Mouse (Mus musculus) CH12.LX (cell line): Measurements from ENCODE around the gene Pcsk7.

Experiments
- CTCF ChIP-seq, 2 experiments: IDR thresholded peaks in 1 of 2; conservative IDR thresholded peaks in 1 of 2; 2 replicates each; pipeline ENCODE4 v1.5.1; 2011 to 2012; ENCODE audit warnings: low read depth in 2 of 2, low read length in 2 of 2, improper control_type of control experiment in 1 of 2, inconsistent platforms in 1 of 2, mild to moderate bottlenecking in 1 of 2, moderate library complexity in 1 of 2
- E2F4 ChIP-seq: IDR thresholded peaks from 2 replicates; pipeline ENCODE4 v1.6.1; 2011; ENCODE audit warnings: low read depth, low read length, improper control_type of control experiment; ENCODE audit not compliant: insufficient replicate concordance
- RAD21 ChIP-seq: IDR thresholded peaks from 2 replicates; pipeline ENCODE4 v1.6.1; 2011; ENCODE audit warnings: low read depth, mild to moderate bottlenecking, low read length, improper control_type of control experiment, moderate library complexity
- ZC3H11A ChIP-seq: IDR thresholded peaks from 2 replicates; pipeline ENCODE4 v1.6.1; 2012; ENCODE audit warnings: low read depth, mild to moderate bottlenecking, inconsistent platforms, low read length, improper control_type of control experiment

DNA sequence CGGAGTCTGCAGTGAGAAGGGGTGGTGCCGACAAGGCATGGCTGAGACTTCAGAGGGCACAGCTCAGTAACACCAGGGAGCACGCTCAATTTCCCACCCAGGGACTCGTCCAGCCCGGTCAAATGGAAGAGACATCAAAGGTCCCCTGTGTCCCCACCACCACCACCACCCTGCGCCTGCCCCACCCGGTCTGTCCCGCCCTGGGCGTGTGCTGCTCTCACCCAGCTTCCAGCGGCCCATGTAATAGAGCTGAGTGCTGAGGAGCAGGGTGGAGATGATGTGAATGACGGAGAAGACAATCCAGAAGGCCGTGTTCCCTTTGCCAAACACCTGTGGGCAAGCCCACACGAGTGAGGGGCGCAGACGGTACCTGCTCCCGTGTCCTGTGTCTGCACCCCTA, 36.2 kb downstream of the Pcsk7 start:
- TF ChIP-seq CTCF (conservative IDR thresholded peaks at IDR 0.05 in 1 of 2, IDR thresholded peaks at IDR 0.05 in 1 of 2; ENCODE audit: low read depth in 2 of 2, low read length in 2 of 2) (no peak), E2F4 (no peak), ZC3H11A (no peak), RAD21 (no peak)
